Mouse (Mus musculus): ENCODE data around the gene Kcnt2. TPM values are rescaled to one million over a fixed set of nuclear protein-coding genes. Genes with fewer than 3 reads are reported as not detected.

The Kcnt2 gene
- polyA plus RNA-seq, 1 experiment from 2014 or later: 0.86 TPM

- no peak for ATAC-seq (ENCODE audit: insufficient number of reproducible peaks, insufficient read depth, low FRiP score, low TSS enrichment)
- Histone ChIP-seq H3K4me3 (no peak overlapping the region), H3K9me3 (no peaks in the 10 kb centered on the region), H3K27ac (no peak overlapping the region), H3K36me3 (no peaks in the 10 kb centered on the region), H3K4me1 (no peaks in the 10 kb centered on the region), H3K4me2 (replicated peaks) (no peak overlapping the region), H3K27me3 (no peaks in the 10 kb centered on the region), H3K9ac (no peak overlapping the region)
These were observed 49.5 kb downstream of the Kcnt2 start for GRCm38 (mm10) chr1:140295482-140295881.

- Histone ChIP-seq H3K27me3 (no peaks in the 10 kb centered on the region), H3K4me1 (no peaks in the 10 kb centered on the region), H3K4me3 (no peak overlapping the region), H3K9me3 (0 out of 2 replicates have a peak, but pooled peaks cover 9% of the 10 kb centered on the region), H3K4me2 (replicated peaks) (no peak overlapping the region), H3K27ac (no peak overlapping the region), H3K36me3 (no peaks in the 10 kb centered on the region), H3K9ac (no peak overlapping the region)
- 92% methylated on average over 1 of the region's 1 CpGs for WGBS
- ATAC-seq (ENCODE audit: insufficient number of reproducible peaks, insufficient read depth, low FRiP score, low TSS enrichment): no peak
These were observed 58.3 kb downstream of the Kcnt2 start for GRCm38 (mm10) chr1:140304244-140304643.

GRCm38 (mm10) chr1:140305344-140305743, 59.4 kb downstream of the Kcnt2 start:
- H3K9ac ChIP-seq: no peak overlapping the region
- H3K4me2 ChIP-seq (replicated peaks): no peak overlapping the region
- 0 out of 2 replicates have a peak, but pooled peaks cover 9% of the 10 kb centered on the region for H3K9me3 ChIP-seq
- H3K4me1 ChIP-seq: no peaks in the 10 kb centered on the region
- no peak overlapping the region for H3K27ac ChIP-seq
- H3K36me3 ChIP-seq: no peaks in the 10 kb centered on the region
- no peak overlapping the region for H3K4me3 ChIP-seq
- ATAC-seq (ENCODE audit: insufficient number of reproducible peaks, insufficient read depth, low FRiP score, low TSS enrichment): no peak
- no peaks in the 10 kb centered on the region for H3K27me3 ChIP-seq

- no peak overlapping the region for H3K9ac ChIP-seq
- H3K4me3 ChIP-seq: no peak overlapping the region
- H3K4me2 ChIP-seq (replicated peaks): no peak overlapping the region
- no peaks in the 10 kb centered on the region for H3K36me3 ChIP-seq
- no peak overlapping the region for H3K27ac ChIP-seq
- 79% methylated on average over 2 of the region's 2 CpGs for whole genome bisulfite sequencing
- H3K27me3 ChIP-seq: no peaks in the 10 kb centered on the region
- H3K4me1 ChIP-seq: no peaks in the 10 kb centered on the region
- 0 out of 2 replicates have a peak, but pooled peaks cover 9% of the 10 kb centered on the region for H3K9me3 ChIP-seq
- ATAC-seq (ENCODE audit: insufficient number of reproducible peaks, insufficient read depth, low FRiP score, low TSS enrichment): no peak
These were observed 60.4 kb downstream of the Kcnt2 start for GRCm38 (mm10) chr1:140306339-140306738.

GRCm38 (mm10) chr1:140310739-140311138, 64.8 kb downstream of the Kcnt2 start:
- Histone ChIP-seq H3K4me1 (no peaks in the 10 kb centered on the region), H3K4me3 (no peak overlapping the region), H3K27ac (no peak overlapping the region), H3K9ac (no peak overlapping the region), H3K27me3 (no peaks in the 10 kb centered on the region), H3K36me3 (no peaks in the 10 kb centered on the region), H3K9me3 (no peaks in the 10 kb centered on the region), H3K4me2 (replicated peaks) (no peak overlapping the region)
- 95% methylated on average over 2 of the region's 2 CpGs for WGBS
- no peak for ATAC-seq (ENCODE audit: insufficient number of reproducible peaks, insufficient read depth, low FRiP score, low TSS enrichment)

GRCm38 (mm10) chr1:140325088-140325487, 79.1 kb downstream of the Kcnt2 start:
- no peaks in the 10 kb centered on the region for H3K4me1 ChIP-seq
- no peaks in the 10 kb centered on the region for H3K9me3 ChIP-seq
- no peak overlapping the region for H3K9ac ChIP-seq
- no peaks in the 10 kb centered on the region for H3K36me3 ChIP-seq
- no peak for ATAC-seq (ENCODE audit: insufficient number of reproducible peaks, insufficient read depth, low FRiP score, low TSS enrichment)
- 81% methylated on average over 3 of the region's 3 CpGs for WGBS
- H3K27me3 ChIP-seq: no peaks in the 10 kb centered on the region
- no peak overlapping the region for H3K27ac ChIP-seq
- H3K4me2 ChIP-seq (replicated peaks): no peak overlapping the region
- H3K4me3 ChIP-seq: no peak overlapping the region

- no peak for ATAC-seq (ENCODE audit: insufficient number of reproducible peaks, insufficient read depth, low FRiP score, low TSS enrichment)
These were observed 80.8 kb downstream of the Kcnt2 start for GRCm38 (mm10) chr1:140326709-140327108.

DNA sequence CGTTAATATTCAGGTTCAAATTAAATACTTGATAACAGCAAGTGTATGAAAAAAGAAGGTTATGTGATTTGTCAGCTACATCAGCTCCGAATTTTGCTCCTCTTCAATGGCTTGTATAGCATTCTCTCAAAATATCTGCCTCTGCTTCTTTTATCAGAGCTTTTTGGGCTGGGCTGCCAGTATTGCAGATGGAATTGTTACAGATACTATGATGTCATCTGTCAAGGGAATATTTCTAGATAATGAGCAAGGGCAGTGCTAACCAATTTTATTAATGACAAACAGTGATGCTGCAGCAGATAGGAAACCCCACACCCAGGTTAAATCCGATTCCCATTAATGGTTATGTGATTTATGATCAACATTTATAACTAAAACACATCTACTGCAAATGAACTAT, 87.7 kb downstream of the Kcnt2 start:
- no peak overlapping the region for H3K4me3 ChIP-seq

More at GRCm38 (mm10) chr1:140326709-140327108, 80.8 kb downstream of the Kcnt2 start:
- no peak overlapping the region for H3K4me2 ChIP-seq (replicated peaks)
- H3K9me3 ChIP-seq: no peaks in the 10 kb centered on the region
- WGBS: 79% methylated on average over 3 of the region's 3 CpGs
- H3K27ac ChIP-seq: no peak overlapping the region
- H3K27me3 ChIP-seq: no peaks in the 10 kb centered on the region
- no peak overlapping the region for H3K9ac ChIP-seq
- no peaks in the 10 kb centered on the region for H3K36me3 ChIP-seq
- no peak overlapping the region for H3K4me3 ChIP-seq
- H3K4me1 ChIP-seq: no peaks in the 10 kb centered on the region

GRCm38 (mm10) chr1:140338417-140338816, 92.5 kb downstream of the Kcnt2 start:
- Histone ChIP-seq H3K4me1 (no peaks in the 10 kb centered on the region), H3K9ac (no peak overlapping the region), H3K36me3 (no peaks in the 10 kb centered on the region), H3K9me3 (no peaks in the 10 kb centered on the region), H3K27ac (no peak overlapping the region), H3K4me2 (replicated peaks) (no peak overlapping the region), H3K4me3 (no peak overlapping the region), H3K27me3 (no peaks in the 10 kb centered on the region)
- no peak for ATAC-seq (ENCODE audit: insufficient number of reproducible peaks, insufficient read depth, low FRiP score, low TSS enrichment)

More for the DNA sequence above, 87.7 kb downstream of the Kcnt2 start:
- Histone ChIP-seq H3K9ac (no peak overlapping the region), H3K27ac (no peak overlapping the region), H3K9me3 (no peaks in the 10 kb centered on the region), H3K4me1 (no peaks in the 10 kb centered on the region), H3K36me3 (no peaks in the 10 kb centered on the region), H3K4me2 (replicated peaks) (no peak overlapping the region), H3K27me3 (no peaks in the 10 kb centered on the region)
- WGBS: 86% methylated on average over 3 of the region's 3 CpGs
- ATAC-seq (ENCODE audit: insufficient number of reproducible peaks, insufficient read depth, low FRiP score, low TSS enrichment): no peak

DNA sequence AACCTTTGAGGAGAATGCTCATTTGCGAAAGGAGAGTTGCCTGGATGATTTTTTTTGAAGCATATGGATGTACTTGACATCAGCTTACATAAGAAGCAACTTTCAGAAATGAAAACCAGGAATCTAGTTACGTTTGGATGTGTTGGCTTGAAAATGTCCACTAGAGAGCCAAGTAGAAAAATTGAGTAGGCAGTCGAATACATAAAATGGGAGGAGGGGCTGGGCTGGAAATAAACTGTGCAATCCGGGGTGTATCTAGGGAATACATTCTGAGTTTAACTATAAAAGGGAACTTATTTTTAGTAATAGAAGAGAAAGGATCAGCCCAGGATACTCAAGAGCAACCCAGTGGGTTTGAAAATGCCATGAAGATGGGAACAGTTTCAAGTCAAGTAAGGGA, 93.4 kb downstream of the Kcnt2 start:
- Histone ChIP-seq H3K4me1 (no peaks in the 10 kb centered on the region), H3K4me3 (no peak overlapping the region), H3K27ac (no peak overlapping the region), H3K36me3 (no peaks in the 10 kb centered on the region), H3K9me3 (no peaks in the 10 kb centered on the region), H3K4me2 (replicated peaks) (no peak overlapping the region), H3K27me3 (no peaks in the 10 kb centered on the region), H3K9ac (no peak overlapping the region)
- 69% methylated on average over 4 of the region's 4 CpGs for WGBS
- ATAC-seq (ENCODE audit: insufficient number of reproducible peaks, insufficient read depth, low FRiP score, low TSS enrichment): no peak

GRCm38 (mm10) chr1:140364787-140365186, 118.8 kb downstream of the Kcnt2 start:
- 42% methylated on average over 2 of the region's 2 CpGs for WGBS

GRCm38 (mm10) chr1:140373532-140373931, 127.6 kb downstream of the Kcnt2 start:
- no peak overlapping the region for H3K9ac ChIP-seq
- H3K9me3 ChIP-seq: no peaks in the 10 kb centered on the region
- WGBS: 77% methylated on average over 1 of the region's 1 CpGs
- H3K4me3 ChIP-seq: no peak overlapping the region
- no peak overlapping the region for H3K27ac ChIP-seq
- H3K4me2 ChIP-seq (replicated peaks): no peak overlapping the region
- H3K4me1 ChIP-seq: no peaks in the 10 kb centered on the region
- H3K27me3 ChIP-seq: no peaks in the 10 kb centered on the region
- no peak for ATAC-seq (ENCODE audit: insufficient number of reproducible peaks, insufficient read depth, low FRiP score, low TSS enrichment)
- no peaks in the 10 kb centered on the region for H3K36me3 ChIP-seq

More at GRCm38 (mm10) chr1:140364787-140365186, 118.8 kb downstream of the Kcnt2 start:
- ATAC-seq (ENCODE audit: insufficient number of reproducible peaks, insufficient read depth, low FRiP score, low TSS enrichment): no peak
- Histone ChIP-seq H3K4me2 (replicated peaks) (no peak overlapping the region), H3K4me1 (no peaks in the 10 kb centered on the region), H3K27ac (no peak overlapping the region), H3K9me3 (no peaks in the 10 kb centered on the region), H3K9ac (no peak overlapping the region), H3K27me3 (no peaks in the 10 kb centered on the region), H3K36me3 (no peaks in the 10 kb centered on the region), H3K4me3 (no peak overlapping the region)

DNA sequence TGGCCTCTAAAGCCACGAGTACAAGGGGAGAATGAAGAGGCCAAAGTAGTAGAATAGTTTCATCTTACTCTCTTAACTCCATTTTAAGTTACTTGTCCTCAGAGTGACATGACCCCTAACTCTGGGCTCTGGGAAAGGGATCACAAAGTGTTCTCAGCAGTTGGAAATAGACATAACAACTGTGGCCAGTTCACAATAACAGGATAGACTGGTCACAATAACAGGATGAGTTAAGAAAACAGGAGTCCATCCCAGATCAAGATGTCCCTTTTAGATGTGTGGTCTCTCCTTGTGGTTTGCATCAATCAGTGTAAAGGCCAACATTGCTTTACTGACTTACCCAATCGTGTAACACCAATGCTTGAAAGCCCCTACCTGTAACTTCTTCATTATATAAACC, 132.8 kb downstream of the Kcnt2 start:
- Histone ChIP-seq H3K36me3 (no peaks in the 10 kb centered on the region), H3K4me2 (replicated peaks) (no peak overlapping the region), H3K27ac (no peak overlapping the region), H3K9me3 (no peaks in the 10 kb centered on the region), H3K4me1 (no peaks in the 10 kb centered on the region), H3K27me3 (no peaks in the 10 kb centered on the region), H3K4me3 (no peak overlapping the region), H3K9ac (no peak overlapping the region)
- no peak for ATAC-seq (ENCODE audit: insufficient number of reproducible peaks, insufficient read depth, low FRiP score, low TSS enrichment)
- WGBS: 71% methylated on average over 2 of the region's 2 CpGs

All from embryonic facial prominence, embryonic 12.5 days (tissue).